Mouse (Mus musculus): ENCODE results near the gene Speer4e.
"Not testable (repeated sequence)": the region's sequence is repeated elsewhere in the genome, so short reads cannot be mapped to it uniquely, and the experiment has no call there.

DNA sequence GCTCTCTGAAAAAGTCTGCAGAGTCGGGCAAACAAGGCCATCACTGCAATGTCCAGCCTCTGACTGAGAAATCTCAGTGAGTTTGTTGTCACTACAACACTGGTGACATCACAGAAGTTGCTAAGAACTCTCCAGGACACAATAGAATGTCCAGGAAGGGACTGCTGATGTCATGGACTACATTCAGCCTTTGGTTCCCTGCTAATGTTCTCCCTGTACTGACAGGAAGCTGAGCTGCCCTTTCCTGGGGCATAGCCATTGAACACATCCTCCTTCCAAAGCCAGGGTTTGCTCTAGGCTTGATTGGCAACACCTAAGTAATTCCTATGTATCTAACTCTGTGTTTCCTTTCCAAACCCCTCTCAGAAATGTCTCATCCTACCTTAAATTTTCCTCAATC is 40.6 kb upstream of the Speer4e start, which contains the start of gene Gm10354:
- TF ChIP-seq CTCF, EP300 (IDR thresholded peaks at IDR 0.05): not testable (repeated sequence)
